Mouse (Mus musculus): ENCODE measurements around the gene Sirt3. TPM values are rescaled to one million over a fixed set of nuclear protein-coding genes. Genes with fewer than 3 reads are reported as not detected.

Sirt3 gene
- total RNA-seq, 2 experiments from 2014 or later, result 26.0 to 31.3 TPM

DNA sequence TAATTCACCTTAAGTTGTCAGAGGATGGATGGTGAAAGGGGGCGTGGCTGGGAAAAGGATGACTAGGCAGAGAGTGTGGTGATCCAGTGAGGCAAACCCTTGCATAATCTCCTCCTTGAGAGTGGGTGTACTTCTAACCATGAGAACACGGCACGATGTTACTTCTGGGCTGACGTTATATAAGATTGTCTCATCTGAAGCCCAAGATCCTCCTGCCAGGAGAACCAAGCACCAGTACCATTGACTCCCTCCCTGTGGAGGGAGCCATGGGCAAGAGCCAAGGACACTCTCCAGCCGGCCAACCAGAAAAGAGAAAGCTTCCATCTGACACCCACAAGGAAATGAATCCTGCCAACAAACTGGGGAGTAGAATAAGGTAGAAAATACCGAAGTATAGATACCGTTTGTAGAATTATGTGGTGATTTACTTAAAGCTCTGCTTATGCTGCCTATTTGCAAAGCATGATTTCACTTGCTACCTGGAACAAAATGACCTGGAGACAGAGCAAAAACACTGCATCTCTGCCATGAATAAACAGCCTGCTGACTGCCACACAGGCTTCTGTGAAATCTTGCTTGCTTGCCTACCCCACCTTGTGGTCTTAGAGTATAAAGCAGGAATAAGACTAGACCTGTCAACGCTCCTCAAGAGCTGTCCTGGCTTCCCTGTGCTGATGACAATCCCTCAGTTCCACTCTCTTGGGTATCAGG lies 53.8 kb downstream of the Sirt3 start:
- intact Hi-C loops (cut with DNase I), result loop anchor here (10.0 kb wide), 1 partner anchor 754 kb away; no protein-coding TSS in a partner anchor
- peak; percentile 20 for DNase-seq

GRCm38 (mm10) chr7:140822731-140823130 lies 59.4 kb downstream of the Sirt3 start:
- DNase-seq, result no peak
- intact Hi-C loops (cut with DNase I), result loop anchor here (10.0 kb wide), 1 partner anchor 748 kb away; no protein-coding TSS in a partner anchor

GRCm38 (mm10) chr7:140821653-140822329 lies 60.3 kb downstream of the Sirt3 start, which contains the start of gene Zfp941:
TSS of gene Zfp941 (minus strand) at chr7:140822178.
- DNase-seq, result peak; percentile 75
- intact Hi-C loops (cut with DNase I), result loop anchor here (10.0 kb wide), 1 partner anchor 747 kb away; no protein-coding TSS in a partner anchor

- intact Hi-C loops (cut with DNase I), result loop anchor here (10.0 kb wide), 1 partner anchor 746 kb away; no protein-coding TSS in a partner anchor
- no peak for DNase-seq
These were observed 60.8 kb downstream of the Sirt3 start for GRCm38 (mm10) chr7:140821305-140821652.

DNA sequence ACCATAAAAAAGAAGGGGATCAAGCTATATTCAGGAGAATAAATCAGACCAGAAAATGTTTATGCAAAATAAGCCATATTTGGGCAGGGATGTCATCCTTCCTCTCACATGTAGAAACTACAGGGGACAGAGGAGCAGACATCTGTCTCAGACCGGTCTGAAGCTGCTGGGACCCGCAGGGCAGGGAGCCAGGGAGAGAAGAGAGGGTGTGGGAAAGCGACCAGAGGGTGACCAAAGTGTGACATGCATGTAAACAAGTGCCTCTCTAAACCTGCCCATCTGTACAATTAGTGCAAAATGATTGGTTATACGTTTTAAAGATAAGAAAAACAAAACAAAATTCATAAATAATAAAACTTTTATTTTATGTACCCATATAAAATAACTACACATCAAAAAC lies 61.9 kb downstream of the Sirt3 start:
- intact Hi-C loops (cut with DNase I), result loop anchor here (10.0 kb wide), 1 partner anchor 745 kb away; no protein-coding TSS in a partner anchor
- peak; percentile 51 for DNase-seq

Other genes starting within 250 kb of the Sirt3 start
- not detected for gene Olfr53, start 235.9 kb downstream of the Sirt3 start, total RNA-seq (2021)
- gene Olfr539, start 222.4 kb downstream of the Sirt3 start, total RNA-seq (2021), result under 1 TPM; 0.02 to 0.08 TPM
- under 1 TPM; 0.06 to 0.08 TPM for gene Olfr45, start 200.4 kb downstream of the Sirt3 start, total RNA-seq (2021)
- not detected for gene Olfr541, start 185.0 kb downstream of the Sirt3 start, total RNA-seq (2021)
- not detected for gene Cyp2e1, start 118.6 kb downstream of the Sirt3 start, total RNA-seq (2021)
- gene Syce1, start 94.5 kb downstream of the Sirt3 start, total RNA-seq (2021), result under 1 TPM in 1 of 2 experiments, not detected in 1; 0.24 TPM
- 10 to 100 TPM; 10.9 to 15.0 TPM for gene Zfp941, start 60.1 kb downstream of the Sirt3 start, total RNA-seq (2021)
- not detected for gene Urah, start 47.3 kb downstream of the Sirt3 start, total RNA-seq (2021)
- gene Scgb1c1, start 36.8 kb downstream of the Sirt3 start, total RNA-seq (2021), result not detected
- not detected for gene Odf3, start 34.5 kb downstream of the Sirt3 start, total RNA-seq (2021)
- 1 to 10 TPM; 1.4 TPM for gene Gm45785, start 26.0 kb downstream of the Sirt3 start, total RNA-seq (2021)
- 100 to 1,000 TPM in 1 of 2 experiments, 10 to 100 TPM in 1; 93.4 to 112 TPM for gene Ric8a, start 25.4 kb downstream of the Sirt3 start, total RNA-seq (2021)
- 10 to 100 TPM; 23.0 to 25.2 TPM for gene Bet1l, start 24.7 kb downstream of the Sirt3 start, total RNA-seq (2021)
- 100 to 1,000 TPM; 155 to 165 TPM for gene Psmd13, start 341 bp downstream of the Sirt3 start, total RNA-seq (2021)
- not detected for gene Cox8b, start 18.1 kb upstream of the Sirt3 start, total RNA-seq (2021)
- under 1 TPM; 0.54 to 0.70 TPM for gene Nlrp6, start 38.6 kb upstream of the Sirt3 start, total RNA-seq (2021)
- 1 to 10 TPM; 3.1 to 4.0 TPM for gene Pgghg, start 59.1 kb upstream of the Sirt3 start, total RNA-seq (2021)
- gene Ifitm5, start 68.0 kb upstream of the Sirt3 start, total RNA-seq (2021), result not detected
- gene Gm45717, start 73.6 kb upstream of the Sirt3 start, total RNA-seq (2021), result not detected
- 10 to 100 TPM; 36.6 to 45.9 TPM for gene Ifitm2, start 73.7 kb upstream of the Sirt3 start, total RNA-seq (2021)
- 1 to 10 TPM; 2.8 to 5.4 TPM for gene Ifitm1, start 84.9 kb upstream of the Sirt3 start, total RNA-seq (2021)
- 10 to 100 TPM in 1 of 2 experiments, 1 to 10 TPM in 1; 8.9 to 12.8 TPM for gene Ifitm3, start 128.5 kb upstream of the Sirt3 start, total RNA-seq (2021)
- not detected for gene Ifitm6, start 135.6 kb upstream of the Sirt3 start, total RNA-seq (2021)
- gene Gm17387, start 146.8 kb upstream of the Sirt3 start, total RNA-seq (2021), result not detected
- gene B4galnt4, start 178.8 kb upstream of the Sirt3 start, total RNA-seq (2021), result 100 to 1,000 TPM; 132 to 150 TPM
- gene Pkp3, start 195.9 kb upstream of the Sirt3 start, total RNA-seq (2021), result not detected
- 1 to 10 TPM; 2.8 to 2.9 TPM for gene Sigirr, start 218.3 kb upstream of the Sirt3 start, total RNA-seq (2021)
- gene Ano9, start 235.5 kb upstream of the Sirt3 start, total RNA-seq (2021), result not detected
- gene Ptdss2, start 240.1 kb upstream of the Sirt3 start, total RNA-seq (2021), result 10 to 100 TPM; 50.1 to 53.9 TPM

Data from left cerebral cortex, postnatal 4 days (tissue).